ENCODE assay signal across 1 mouse cellular context in genomic region chr9:63793731-63794495, GRCm38 (mm10).
TF ChIP-seq lines count a peak whose summit lies in the region.

No protein-coding gene starts in this region.

TF ChIP-seq in MEL, 35 proteins besides CTCF, POLR2A, EP300 and RAD21 (continued from another document):
- TF ChIP-seq MAFK (IDR thresholded peaks at IDR 0.05; ENCODE audit: borderline replicate concordance, low read depth, low read length) (0 out of 2 replicates have a peak, but pooled peaks have one; percentile 27), MYC (IDR thresholded peaks at IDR 0.05; ENCODE audit: low read depth, low read length) (peak; percentile 71), ELF1 (IDR thresholded peaks at IDR 0.05; ENCODE audit: low read depth, low read length) (no peak), BHLHE40 (IDR thresholded peaks at IDR 0.05; ENCODE audit: borderline replicate concordance, low read depth, low read length) (peak; percentile 62; the same call in 1 of the 2 replicates), USF2 (IDR thresholded peaks at IDR 0.05; ENCODE audit: borderline replicate concordance in 1 of 2, insufficient read depth in 1 of 2, low read depth in 1 of 2, low read length in 2 of 2) (no peak), GATA1 (IDR thresholded peaks at IDR 0.05; ENCODE audit: low read depth, low read length) (peak; percentile 76), JUND (IDR thresholded peaks at IDR 0.05; ENCODE audit: low read depth, low read length) (peak; percentile 98)
